ENCODE assay signal across 27 mouse cellular contexts in the genomic region with DNA sequence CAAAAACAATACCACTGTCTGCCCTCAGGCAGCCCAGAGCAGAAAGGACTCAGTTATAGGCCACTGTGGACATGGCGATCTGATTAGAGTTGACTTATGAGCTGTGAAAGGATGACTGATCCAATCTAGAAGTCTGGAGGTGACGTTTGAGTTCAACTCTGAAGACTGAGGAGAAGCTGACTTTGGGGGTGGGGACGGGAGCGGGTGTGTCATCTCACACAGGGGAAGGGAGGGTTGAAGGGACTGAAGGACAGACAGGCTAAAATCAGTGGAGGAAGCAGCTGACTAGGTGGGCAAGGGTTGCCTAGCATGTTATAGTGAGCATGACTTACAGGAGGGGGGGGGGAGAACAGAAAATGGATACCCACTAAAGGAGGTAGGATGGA. TPM values are rescaled to one million over a fixed set of nuclear protein-coding genes. Genes with fewer than 3 reads are reported as not detected.
A peak's percentile ranks its signal among the peaks of the same experiment; 100 is the strongest.
DNase-seq lines count a peak whose midpoint lies in the region; ATAC-seq and TF ChIP-seq lines count a peak whose summit lies in the region.
"Had no signal": no experiment of that assay in that cellular context is flagged by ENCODE, and none has a peak within 500 bp of the region (broad histone marks: within the 10 kb centered on the region; RNA-seq: fewer than 3 reads in every experiment).

No protein-coding gene starts in this region.

- no peak for DNase-seq in stomach, postnatal 0 days (ENCODE audit: low spot score)
- DNase-seq in MEL-GATA-1-ER (ENCODE audit: extremely low read depth, low read depth), result peak; percentile 2
- DNase-seq in urinary bladder, adult 18-20 months (ENCODE audit: low spot score in 2 of 2), result no peak
- DNase-seq in spleen, postnatal 4 days (ENCODE audit: low spot score in 2 of 2), result no peak
- DNase-seq: adrenal gland, adult 2 months; adrenal gland, postnatal 14 days; cerebellum, adult 11 months; cerebellum, adult 2 months; cerebellum, adult 9-11 months; cerebellum, postnatal 25 days; forebrain, postnatal 0 days; gastrocnemius, postnatal 25 days; heart, adult 18-20 months; heart, postnatal 10 days; heart, postnatal 36 days had no signal

- H3K27me3 ChIP-seq in stomach, embryonic 16.5 days (ENCODE audit: control insufficient read depth, insufficient read depth, low read length), result no peaks in the 10 kb centered on the region
- no peaks in the 10 kb centered on the region for H3K27me3 ChIP-seq in stomach, postnatal 0 days (ENCODE audit: control insufficient read depth, insufficient read depth, low read length)
- H3K27me3 ChIP-seq in liver, embryonic 15.5 days, result no peaks in the 10 kb centered on the region
- H3K27me3 ChIP-seq: embryonic facial prominence, embryonic 12.5 days; embryonic facial prominence, embryonic 15.5 days; heart, embryonic 12.5 days; heart, embryonic 15.5 days had no signal

- WGBS in stomach, embryonic 16.5 days, result 81% methylated on average over 4 of the region's 4 CpGs
- 80% methylated on average over 4 of the region's 4 CpGs for WGBS in stomach, postnatal 0 days
- 64% methylated on average over 4 of the region's 4 CpGs for WGBS in liver, embryonic 15.5 days (ENCODE audit: insufficient replicate concordance)

- no peaks in the 10 kb centered on the region; the same call in 1 of the 2 replicates for H3K9me3 ChIP-seq in stomach, embryonic 16.5 days (replicated peaks; ENCODE audit: control insufficient read depth, low read length)
- H3K9me3 ChIP-seq in stomach, postnatal 0 days (ENCODE audit: control insufficient read depth, low read length), result no peaks in the 10 kb centered on the region
- H3K9me3 ChIP-seq in liver, embryonic 15.5 days (replicated peaks), result no peaks in the 10 kb centered on the region
- H3K9me3 ChIP-seq: embryonic facial prominence, embryonic 12.5 days; embryonic facial prominence, embryonic 15.5 days; heart, embryonic 15.5 days; hindbrain, embryonic 10.5 days; hindbrain, embryonic 13.5 days had no signal

- ATAC-seq in stomach, embryonic 16.5 days (ENCODE audit: insufficient read depth, low FRiP score), result 0 out of 2 replicates have a peak, but pooled peaks have one; percentile 29
- ATAC-seq in stomach, postnatal 0 days (ENCODE audit: low FRiP score, low TSS enrichment), result no peak
- peak; percentile 31; the same call in 1 of the 2 replicates for ATAC-seq in liver, embryonic 15.5 days (ENCODE audit: insufficient read depth)
- ATAC-seq: CD4-positive, CD25-positive, alpha-beta regulatory T cell, adult 4 months; forebrain, embryonic 14.5 days; forebrain, postnatal 0 days; hindbrain, embryonic 16.5 days had no signal

- H3K4me2 ChIP-seq in stomach, embryonic 16.5 days (ENCODE audit: low read depth, low read length), result no peak overlapping the region
- H3K4me2 ChIP-seq in stomach, postnatal 0 days (replicated peaks; ENCODE audit: low read depth), result no peak overlapping the region
- no peak overlapping the region for H3K4me2 ChIP-seq in liver, embryonic 15.5 days
- H3K4me2 ChIP-seq: embryonic facial prominence, embryonic 12.5 days; embryonic facial prominence, embryonic 15.5 days; heart, embryonic 12.5 days; heart, embryonic 15.5 days; hindbrain, embryonic 13.5 days had no signal

- no peak overlapping the region for H3K4me3 ChIP-seq in stomach, embryonic 16.5 days (replicated peaks; ENCODE audit: low read length)
- H3K4me3 ChIP-seq in stomach, postnatal 0 days (ENCODE audit: low read depth, low read length), result no peak overlapping the region
- no peak overlapping the region for H3K4me3 ChIP-seq in liver, embryonic 15.5 days (replicated peaks)
- H3K4me3 ChIP-seq: embryonic facial prominence, embryonic 12.5 days; embryonic facial prominence, embryonic 15.5 days; heart, embryonic 12.5 days; heart, embryonic 15.5 days; hindbrain, embryonic 10.5 days; hindbrain, embryonic 13.5 days had no signal

- no peaks in the 10 kb centered on the region for H3K4me1 ChIP-seq in stomach, embryonic 16.5 days (ENCODE audit: control insufficient read depth, insufficient read depth, low read length)
- no peaks in the 10 kb centered on the region for H3K4me1 ChIP-seq in stomach, postnatal 0 days (replicated peaks; ENCODE audit: control insufficient read depth, insufficient read depth)
- H3K4me1 ChIP-seq in liver, embryonic 15.5 days (replicated peaks), result peaks cover 9% of the 10 kb centered on the region
- H3K4me1 ChIP-seq: heart, embryonic 12.5 days; heart, embryonic 15.5 days; hindbrain, embryonic 13.5 days had no signal

- H3K27ac ChIP-seq in stomach, embryonic 16.5 days (ENCODE audit: low read length), result no peak overlapping the region
- no peak overlapping the region for H3K27ac ChIP-seq in stomach, postnatal 0 days (replicated peaks)
- H3K27ac ChIP-seq in liver, embryonic 15.5 days (replicated peaks), result no peak overlapping the region
- H3K27ac ChIP-seq: embryonic facial prominence, embryonic 12.5 days; embryonic facial prominence, embryonic 15.5 days; heart, embryonic 15.5 days; hindbrain, embryonic 10.5 days; hindbrain, embryonic 13.5 days had no signal

- no peak for TF ChIP-seq EP300 in stomach, postnatal 0 days (optimal IDR thresholded peaks at IDR 0.05)

- H3K36me3 ChIP-seq in stomach, embryonic 16.5 days (ENCODE audit: control insufficient read depth, insufficient read depth, low read length), result no peaks in the 10 kb centered on the region
- no peaks in the 10 kb centered on the region for H3K36me3 ChIP-seq in stomach, postnatal 0 days (ENCODE audit: control insufficient read depth, insufficient read depth, low read length)
- no peaks in the 10 kb centered on the region for H3K36me3 ChIP-seq in liver, embryonic 15.5 days (replicated peaks)
- H3K36me3 ChIP-seq: embryonic facial prominence, embryonic 12.5 days; embryonic facial prominence, embryonic 15.5 days; heart, embryonic 12.5 days; heart, embryonic 15.5 days; hindbrain, embryonic 10.5 days; hindbrain, embryonic 13.5 days had no signal

- no peak overlapping the region for H3K9ac ChIP-seq in stomach, embryonic 16.5 days (ENCODE audit: low read length)
- no peak overlapping the region for H3K9ac ChIP-seq in stomach, postnatal 0 days (ENCODE audit: low read length)
- no peak overlapping the region for H3K9ac ChIP-seq in liver, embryonic 15.5 days
- H3K9ac ChIP-seq: embryonic facial prominence, embryonic 12.5 days; embryonic facial prominence, embryonic 15.5 days; forebrain, postnatal 0 days; heart, embryonic 12.5 days; heart, embryonic 15.5 days; hindbrain, embryonic 13.5 days had no signal

- no peak for TF ChIP-seq CTCF in stomach, postnatal 0 days (IDR thresholded peaks at IDR 0.05; ENCODE audit: low read depth)

RNA-seq across cellular contexts. Expression of a gene that starts 15.9 kb away (rescaled TPM):
- polyA plus RNA-seq in stomach, embryonic 16.5 days (2015; fragmentation: Nextera tagmentation; extraction: Ambion mirVana), result 2.1 and 2.6 TPM in 2 replicates
- polyA plus RNA-seq in stomach, postnatal 0 days (2015; fragmentation: Nextera tagmentation; extraction: Ambion mirVana), result 3.1 and 3.9 TPM in 2 replicates
- 2.7 and 3.1 TPM in 2 replicates for polyA plus RNA-seq in liver, embryonic 15.5 days (2015; fragmentation: Nextera tagmentation; extraction: Ambion mirVana)
- polyA plus RNA-seq: C2C12; CD4-positive, CD25-positive, alpha-beta regulatory T cell, adult 4 months had no signal

RNA-seq across cellular contexts. Expression of a gene that starts 35.7 kb away (rescaled TPM):
- polyA plus RNA-seq in stomach, embryonic 16.5 days (2015; fragmentation: Nextera tagmentation; extraction: Ambion mirVana), result 91.4 and 95.1 TPM in 2 replicates
- 65.7 and 71.8 TPM in 2 replicates for polyA plus RNA-seq in stomach, postnatal 0 days (2015; fragmentation: Nextera tagmentation; extraction: Ambion mirVana)
- 10.2 and 12.6 TPM in 2 replicates for polyA plus RNA-seq in liver, embryonic 15.5 days (2015; fragmentation: Nextera tagmentation; extraction: Ambion mirVana)
